Mouse (Mus musculus) erythroblast, embryonic 14.5 days (primary cell): ENCODE data around the gene Leng9.

Experiments
- GATA1 ChIP-seq: IDR thresholded peaks from 2 replicates; pipeline ENCODE4 v1.6.1; 2012; ENCODE audit warnings: low read length, inconsistent platforms, mixed read lengths
- TAL1 ChIP-seq: IDR thresholded peaks from 3 replicates; pipeline ENCODE4 v1.6.1; 2012; ENCODE audit warnings: low read length, inconsistent platforms, mixed read lengths

DNA sequence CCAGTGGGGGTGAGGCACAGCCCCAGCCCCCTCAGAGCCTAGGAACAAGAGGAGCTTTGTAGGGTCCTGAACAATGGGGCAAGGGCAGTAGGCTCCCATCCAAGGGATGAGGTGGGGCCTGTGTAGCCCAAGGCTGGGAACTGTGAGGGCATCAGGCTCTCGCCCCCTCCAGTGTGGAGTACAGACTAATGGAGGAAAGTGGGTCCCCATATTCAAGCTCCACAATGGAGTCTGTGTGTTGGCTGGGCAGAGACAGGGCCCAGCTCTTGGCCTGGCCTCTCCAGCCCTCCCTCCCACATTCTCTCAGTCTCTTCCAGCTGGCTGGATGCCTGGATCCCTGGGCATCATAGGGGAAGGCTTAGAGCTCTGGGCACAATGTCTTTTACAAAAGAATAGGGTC lies 26.4 kb downstream of the Leng9 start:
- TF ChIP-seq GATA1 = no peak
- TF ChIP-seq TAL1 = no peak
